In the genomic region with DNA sequence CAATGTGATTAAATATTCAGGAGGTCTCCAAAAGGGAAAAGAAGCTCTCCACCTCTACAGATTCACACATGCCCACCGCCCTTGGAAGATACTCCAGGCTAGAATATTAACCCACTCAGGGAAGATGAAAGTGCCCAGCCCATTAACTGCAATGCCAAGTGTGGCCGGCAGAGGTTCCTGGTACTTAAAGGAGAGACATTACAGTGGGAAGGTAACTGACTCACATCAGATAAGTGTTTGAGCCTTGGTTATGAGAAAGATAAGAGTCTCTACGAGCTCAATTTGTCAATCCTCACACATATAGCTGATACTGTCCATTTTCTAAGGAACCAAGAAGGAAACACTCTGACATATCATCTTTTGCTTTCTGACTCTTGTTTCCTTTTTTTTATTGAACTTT, we compare ENCODE assay signal across 20 mouse cellular contexts. TPM values are rescaled to one million over a fixed set of nuclear protein-coding genes. Genes with fewer than 3 reads are reported as not detected.
DNase-seq lines count a peak whose midpoint lies in the region; ATAC-seq and TF ChIP-seq lines count a peak whose summit lies in the region.
"Had no signal": no experiment of that assay in that cellular context is flagged by ENCODE, and none has a peak within 500 bp of the region (broad histone marks: within the 10 kb centered on the region; RNA-seq: fewer than 3 reads in every experiment).

No protein-coding gene starts in this region.

- no peaks in the 10 kb centered on the region for H3K4me1 ChIP-seq in liver, adult 2 months (ENCODE audit: control insufficient read depth, insufficient read depth, low read length)
- H3K4me1 ChIP-seq: forebrain, embryonic 15.5 days; stomach, embryonic 15.5 days had no signal

- no peaks in the 10 kb centered on the region for H3K27me3 ChIP-seq in liver, adult 2 months (ENCODE audit: control insufficient read depth, insufficient read depth, low read length)
- H3K27me3 ChIP-seq: forebrain, embryonic 15.5 days; stomach, embryonic 15.5 days had no signal

- H3K4me3 ChIP-seq in liver, adult 2 months (ENCODE audit: insufficient read depth, low read depth, low read length), result no peak overlapping the region
- H3K4me3 ChIP-seq: forebrain, embryonic 15.5 days; stomach, embryonic 15.5 days had no signal

- DNase-seq in CD4-positive, CD25-positive, alpha-beta regulatory T cell, adult 2 months (ENCODE audit: low read depth, low spot score), result peak; percentile 24
- no peak for DNase-seq in liver, adult 2 months (ENCODE audit: extremely low read depth, low read depth, low spot score)
- DNase-seq in liver, result no peak
- DNase-seq in WW6 (ENCODE audit: low read depth, low spot score), result peak; percentile 11
- peak; percentile 4 for DNase-seq in thymus, postnatal 0 days (ENCODE audit: low spot score)
- DNase-seq in frontal cortex, postnatal 36 days (ENCODE audit: low spot score in 2 of 2), result no peak
- DNase-seq in natural killer cell, adult 2 months (ENCODE audit: low spot score in 2 of 2), result no peak
- DNase-seq: heart, postnatal 36 days; kidney, adult 9 months; right cerebral cortex, postnatal 14 days had no signal

- H3K9ac ChIP-seq in liver, adult 2 months (ENCODE audit: low read depth, low read length), result no peak overlapping the region
- H3K9ac ChIP-seq: forebrain, embryonic 15.5 days; stomach, embryonic 15.5 days had no signal

- no peak overlapping the region for H3K27ac ChIP-seq in liver, adult 2 months (replicated peaks; ENCODE audit: insufficient read depth, low read depth, low read length)
- H3K27ac ChIP-seq: forebrain, embryonic 15.5 days; stomach, embryonic 15.5 days had no signal

- H3K79me2 ChIP-seq in liver, adult 2 months (ENCODE audit: control insufficient read depth, insufficient read depth, low read length), result no peaks in the 10 kb centered on the region

- H3K36me3 ChIP-seq in liver, adult 2 months (ENCODE audit: control insufficient read depth, insufficient read depth, low read length), result no peaks in the 10 kb centered on the region
- H3K36me3 ChIP-seq: forebrain, embryonic 15.5 days; stomach, embryonic 15.5 days had no signal

- 52% methylated on average over 3 of the region's 3 CpGs for WGBS in liver, adult 2 months

- no peak for ATAC-seq in CD4-positive, CD25-positive, alpha-beta regulatory T cell, adult 4 months
- ATAC-seq: activated CD4-positive, CD25-positive, alpha-beta regulatory T cell, adult 4 months; forebrain, embryonic 15.5 days; midbrain, embryonic 16.5 days had no signal

- peak; percentile 5; the same call in 1 of the 2 replicates for TF ChIP-seq CTCF in liver, adult 2 months (IDR thresholded peaks at IDR 0.05; ENCODE audit: low read depth, low read length)

- no peak for TF ChIP-seq POLR2A in liver, adult 2 months (IDR thresholded peaks at IDR 0.05; ENCODE audit: extremely low read depth, insufficient read depth, low read length)

RNA-seq across cellular contexts. Expression of a gene that starts 28.9 kb away (rescaled TPM):
- polyA plus RNA-seq in CD4-positive, CD25-positive, alpha-beta regulatory T cell, adult 4 months (2017; shearing (Covaris generic)), result not detected
- not detected in 2 replicates for total RNA-seq in liver, adult 2 months (2014; rRNA removed)
- not detected in 2 replicates for polyA plus RNA-seq in liver, adult 2 months (2012; rRNA removed)
- not detected in 2 replicates for polyA plus RNA-seq in thymus, postnatal 0 days (2015; fragmentation: Nextera tagmentation; extraction: Ambion mirVana)
- total RNA-seq: heart, postnatal 36 days; layer of hippocampus, postnatal 14 days had no signal
- polyA plus RNA-seq: activated CD4-positive, CD25-positive, alpha-beta regulatory T cell, adult 4 months; embryonic facial prominence, embryonic 14.5 days; forebrain, embryonic 15.5 days; gonadal fat pad, adult 2 months; limb, embryonic 14.5 days; midbrain, embryonic 16.5 days; neural tube, embryonic 14.5 days; stomach, embryonic 15.5 days had no signal

RNA-seq across cellular contexts. Expression of a gene that starts 45.5 kb away (rescaled TPM):
- polyA plus RNA-seq in CD4-positive, CD25-positive, alpha-beta regulatory T cell, adult 4 months (2017; shearing (Covaris generic)), result not detected
- not detected in 2 replicates for total RNA-seq in liver, adult 2 months (2014; rRNA removed)
- polyA plus RNA-seq in liver, adult 2 months (2012; rRNA removed), result not detected in 2 replicates
- not detected in 2 replicates for polyA plus RNA-seq in thymus, postnatal 0 days (2015; fragmentation: Nextera tagmentation; extraction: Ambion mirVana)
- total RNA-seq: heart, postnatal 36 days; layer of hippocampus, postnatal 14 days had no signal
- polyA plus RNA-seq: embryonic facial prominence, embryonic 14.5 days; forebrain, embryonic 15.5 days; limb, embryonic 14.5 days; midbrain, embryonic 16.5 days; neural tube, embryonic 14.5 days; stomach, embryonic 15.5 days had no signal

RNA-seq across cellular contexts. Expression of a gene that starts 59.5 kb away (rescaled TPM):
- polyA plus RNA-seq in CD4-positive, CD25-positive, alpha-beta regulatory T cell, adult 4 months (2017; shearing (Covaris generic)), result 1 to 10 TPM; 4.9 to 7.9 TPM
- total RNA-seq in liver, adult 2 months (2014; rRNA removed), result 279 and 283 TPM in 2 replicates
- 166 and 218 TPM in 2 replicates for polyA plus RNA-seq in liver, adult 2 months (2012; rRNA removed)
- 7.5 and 10.0 TPM in 2 replicates for polyA plus RNA-seq in thymus, postnatal 0 days (2015; fragmentation: Nextera tagmentation; extraction: Ambion mirVana)

Comparison
In these comparisons a context has a peak if more than half of its experiments do, and no peak if none do; other contexts are left out.
1. DNase-seq: peak in CD4-positive, CD25-positive, alpha-beta regulatory T cell, adult 2 months (single experiment), WW6 (single experiment) and thymus, postnatal 0 days (single experiment); none in liver, adult 2 months (single experiment), liver (single experiment), frontal cortex, postnatal 36 days (0 of 2) and natural killer cell, adult 2 months (0 of 2).
2. RNA of a gene that starts 59.5 kb away (polyA plus RNA-seq): 166 to 218 TPM in liver, adult 2 months; 4.9 to 7.9 TPM in CD4-positive, CD25-positive, alpha-beta regulatory T cell, adult 4 months and 7.5 to 10.0 TPM in thymus, postnatal 0 days; every median in the first group is over 10 times any median in the second.